Mouse (Mus musculus) heart, embryonic 11.5 days (tissue): ENCODE results near the gene Slc25a34. TPM values are rescaled to one million over a fixed set of nuclear protein-coding genes. Genes with fewer than 3 reads are reported as not detected.

Experiments used
- ATAC-seq: fragments of 200-750 bp; cut with Nextera tagmentation; replicated peaks from 2 replicates; pipeline ENCODE4 v1.8.0; 2017; ENCODE audit warnings: moderate library complexity; ENCODE audit not compliant: insufficient number of reproducible peaks, low FRiP score, low TSS enrichment
- H3K27ac ChIP-seq: fragments of 300-500 bp; sonication (generic); 2 replicates; pipeline ENCODE4 v1.5.1; 2014; ENCODE audit warnings: mild to moderate bottlenecking, low read depth, low read length
- H3K27me3 ChIP-seq: fragments of 300-500 bp; sonication (generic); 2 replicates; pipeline ENCODE4 v1.6.1; 2014; ENCODE audit warnings: mild to moderate bottlenecking, low read length, mixed read lengths; ENCODE audit not compliant: control insufficient read depth, insufficient read depth
- H3K36me3 ChIP-seq: fragments of 300-500 bp; sonication (generic); 2 replicates; pipeline ENCODE4 v1.6.1; 2014; ENCODE audit warnings: mild to moderate bottlenecking, low read length, moderate library complexity, mixed read lengths; ENCODE audit not compliant: control insufficient read depth, insufficient read depth
- H3K4me1 ChIP-seq: fragments of 300-500 bp; sonication (generic); 2 replicates; pipeline ENCODE4 v1.6.1; 2014; ENCODE audit warnings: low read length; ENCODE audit not compliant: control insufficient read depth, insufficient read depth
- H3K4me2 ChIP-seq: fragments of 300-500 bp; sonication (generic); 2 replicates; pipeline ENCODE4 v1.6.1; 2014; ENCODE audit warnings: mild to moderate bottlenecking, moderate library complexity
- H3K4me3 ChIP-seq: fragments of 300-500 bp; sonication (generic); 2 replicates; pipeline ENCODE4 v1.5.1; 2014; ENCODE audit warnings: low read depth, low read length
- H3K9ac ChIP-seq: fragments of 300-500 bp; sonication (generic); 2 replicates; pipeline ENCODE4 v1.6.1; 2014; ENCODE audit warnings: mild to moderate bottlenecking, low read depth, low read length, moderate library complexity
- H3K9me3 ChIP-seq: fragments of 300-500 bp; sonication (generic); replicated peaks from 2 replicates; pipeline ENCODE4 v1.6.1; 2016; ENCODE audit warnings: low read length; ENCODE audit not compliant: control insufficient read depth
- WGBS: fragments of 180-500 bp; shearing (Covaris S2); extraction: QIAGEN DNeasy Blood & Tissue Kit; methylation state at CpG from one replicate; pipeline ENCODE4 v1.1.7; 2014; ENCODE audit not compliant: insufficient replicate concordance; 5-methylcytosine and 5-hydroxymethylcytosine counted together
- polyA plus RNA-seq: library from polyadenylated mRNA; unstranded; fragments of >200 nt; fragmentation: Nextera tagmentation; extraction: Ambion mirVana; gene quantifications from 2 replicates; pipeline ENCODE4 v1.2.1, GENCODE M21; 2014

Slc25a34 gene
- polyA plus RNA-seq, 1 experiment from 2014 or later: not detected

DNA sequence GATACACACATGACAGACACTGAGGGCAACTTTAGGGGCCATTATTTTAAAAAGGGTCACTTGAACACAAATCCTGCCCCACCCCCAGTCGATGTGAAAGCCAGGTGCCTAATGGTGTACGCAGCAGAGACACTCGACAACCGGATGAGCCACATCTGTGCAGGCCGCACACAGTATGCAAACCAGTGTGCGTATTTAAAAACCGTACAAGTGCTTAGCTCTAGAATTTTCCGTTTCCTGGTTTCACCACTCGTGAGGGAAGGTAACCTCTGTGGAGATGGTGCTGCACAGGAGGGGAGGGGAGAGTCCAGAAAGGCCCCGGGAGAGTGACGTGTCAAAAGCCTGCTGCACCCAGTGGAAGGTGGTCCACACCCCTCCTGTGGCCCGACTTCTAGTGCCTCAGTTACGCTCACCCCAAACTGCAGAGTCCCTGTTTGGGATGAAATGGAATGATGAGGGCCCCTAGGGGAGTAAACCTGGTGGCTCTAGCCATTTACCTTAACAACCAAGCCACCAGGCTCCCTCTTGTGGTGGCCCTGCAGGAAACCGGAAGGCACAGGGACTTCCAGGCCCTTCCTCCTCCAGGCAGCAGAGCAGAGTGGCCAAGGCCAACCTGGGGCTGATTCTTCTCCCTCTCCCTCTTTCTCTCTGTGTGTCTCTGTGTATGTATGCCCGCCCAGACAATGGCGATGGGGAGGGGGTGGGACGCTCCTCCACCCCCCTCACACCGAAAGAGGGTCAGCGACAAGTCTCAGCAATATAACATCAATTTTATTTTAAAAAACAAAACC lies 1.6 kb upstream of the Slc25a34 start:
- H3K36me3 ChIP-seq: peaks cover 26% of the 10 kb centered on the region
- H3K27ac ChIP-seq: no peak overlapping the region
- WGBS: 70% methylated on average over 19 of the region's 19 CpGs
- H3K9me3 ChIP-seq: no peaks in the 10 kb centered on the region
- no peak for ATAC-seq
- no peaks in the 10 kb centered on the region for H3K27me3 ChIP-seq
- H3K9ac ChIP-seq: no peak overlapping the region
- no peak overlapping the region for H3K4me3 ChIP-seq
- H3K4me2 ChIP-seq: no peak overlapping the region
- peaks cover 4% of the 10 kb centered on the region; the same call in 1 of the 2 replicates for H3K4me1 ChIP-seq

DNA sequence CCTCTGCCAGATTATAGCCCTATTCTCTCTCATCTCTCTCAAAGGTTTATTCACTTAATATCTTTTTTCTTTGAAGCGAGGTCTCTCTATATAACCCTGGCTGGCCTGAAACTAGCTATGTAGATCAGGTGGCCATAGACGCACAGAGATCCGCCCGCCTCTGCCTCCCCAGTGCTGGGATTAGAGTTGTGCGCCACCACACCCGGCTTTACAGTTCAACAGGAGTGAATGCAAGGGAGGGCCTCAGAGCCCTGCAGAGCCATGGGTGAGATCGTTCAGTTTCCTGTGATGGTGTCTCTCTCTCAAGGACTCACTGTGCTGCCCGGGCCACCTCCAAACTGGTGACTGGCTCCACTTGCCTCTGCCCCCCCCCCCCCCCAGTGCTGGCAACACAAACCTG lies 513 bp upstream of the Slc25a34 start:
- Histone ChIP-seq H3K4me3 (no peak overlapping the region), H3K4me2 (no peak overlapping the region), H3K9ac (no peak overlapping the region), H3K27me3 (no peaks in the 10 kb centered on the region), H3K9me3 (no peaks in the 10 kb centered on the region), H3K27ac (no peak overlapping the region), H3K4me1 (peaks cover 4% of the 10 kb centered on the region; the same call in 1 of the 2 replicates), H3K36me3 (peaks cover 18% of the 10 kb centered on the region)
- ATAC-seq: no peak
- WGBS: 77% methylated on average over 8 of the region's 8 CpGs

DNA sequence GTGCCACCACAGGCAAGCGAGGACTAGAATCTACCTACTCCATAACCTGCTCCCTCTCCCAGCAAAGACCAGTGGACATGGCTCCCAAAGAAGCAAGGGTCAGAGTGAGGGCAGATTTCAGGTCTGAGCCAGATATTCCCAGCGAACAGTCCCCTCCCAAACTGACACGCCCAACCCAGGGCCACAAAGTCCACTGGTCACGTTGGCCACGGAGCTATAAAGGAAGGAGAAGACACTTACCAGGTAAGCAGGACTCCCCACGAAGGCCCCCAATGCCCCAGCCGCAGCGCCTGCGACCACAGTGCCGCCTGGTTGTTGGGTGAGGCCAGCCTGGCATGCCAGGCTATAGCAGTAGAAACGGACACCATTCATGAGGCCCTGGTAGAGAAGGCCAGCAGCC lies 584 bp downstream of the Slc25a34 start:
- H3K9me3 ChIP-seq: no peaks in the 10 kb centered on the region
- 82% methylated on average over 11 of the region's 11 CpGs for WGBS
- H3K9ac ChIP-seq: no peak overlapping the region
- ATAC-seq: no peak
- H3K4me2 ChIP-seq: no peak overlapping the region
- peaks cover 5% of the 10 kb centered on the region for H3K4me1 ChIP-seq
- H3K27ac ChIP-seq: no peak overlapping the region
- H3K36me3 ChIP-seq: peaks cover 14% of the 10 kb centered on the region
- no peak overlapping the region for H3K4me3 ChIP-seq
- no peaks in the 10 kb centered on the region for H3K27me3 ChIP-seq

DNA sequence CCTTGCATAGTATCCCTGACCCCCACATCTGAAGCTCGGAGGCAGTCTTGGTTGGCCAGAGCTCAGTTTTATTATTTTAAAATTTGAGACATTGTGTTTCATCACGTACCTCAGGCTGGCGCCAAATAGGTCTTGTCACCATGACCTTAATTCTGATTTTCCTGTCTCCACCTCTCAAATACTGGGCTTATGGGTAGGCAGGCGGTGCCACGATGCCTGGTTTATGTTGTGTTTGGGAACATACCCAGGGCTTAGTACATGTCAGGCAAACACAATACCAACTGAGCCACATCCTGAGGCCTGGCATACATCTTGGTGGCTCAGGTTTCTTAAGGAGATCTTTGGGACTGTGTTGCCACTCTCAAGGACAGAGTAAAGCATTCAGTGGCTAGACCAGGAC lies 1.0 kb downstream of the Slc25a34 start:
- no peak overlapping the region for H3K4me2 ChIP-seq
- ATAC-seq: no peak
- WGBS: 83% methylated on average over 5 of the region's 5 CpGs
- no peak overlapping the region for H3K9ac ChIP-seq
- peaks cover 9% of the 10 kb centered on the region for H3K36me3 ChIP-seq
- no peak overlapping the region for H3K27ac ChIP-seq
- no peaks in the 10 kb centered on the region for H3K9me3 ChIP-seq
- peaks cover 10% of the 10 kb centered on the region for H3K4me1 ChIP-seq
- no peaks in the 10 kb centered on the region for H3K27me3 ChIP-seq
- H3K4me3 ChIP-seq: no peak overlapping the region

DNA sequence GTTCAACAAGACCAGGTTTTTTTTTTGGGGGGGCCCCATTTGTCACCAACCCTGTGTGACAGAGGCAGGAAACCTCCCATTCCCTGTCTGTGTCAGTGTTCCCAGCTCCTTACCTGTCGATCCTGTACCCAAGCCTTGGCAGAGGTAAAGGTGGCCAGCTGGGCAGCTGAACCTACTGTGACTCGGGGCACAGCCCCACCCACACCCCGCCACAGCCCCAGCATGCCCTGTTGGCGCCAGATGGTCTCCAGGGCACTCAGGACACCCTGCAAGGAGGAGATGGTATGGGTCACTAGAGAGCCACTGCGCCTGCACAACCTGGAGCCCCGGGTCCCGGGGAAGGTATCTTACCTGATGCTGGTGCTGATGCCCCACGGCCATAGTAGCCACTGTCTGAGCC lies 1.5 kb downstream of the Slc25a34 start:
- Histone ChIP-seq H3K27me3 (no peaks in the 10 kb centered on the region), H3K9me3 (no peaks in the 10 kb centered on the region), H3K9ac (no peak overlapping the region), H3K4me2 (no peak overlapping the region), H3K36me3 (peaks cover 6% of the 10 kb centered on the region), H3K27ac (no peak overlapping the region), H3K4me3 (no peak overlapping the region), H3K4me1 (peaks cover 12% of the 10 kb centered on the region)
- ATAC-seq: no peak
- WGBS: 76% methylated on average over 8 of the region's 8 CpGs

DNA sequence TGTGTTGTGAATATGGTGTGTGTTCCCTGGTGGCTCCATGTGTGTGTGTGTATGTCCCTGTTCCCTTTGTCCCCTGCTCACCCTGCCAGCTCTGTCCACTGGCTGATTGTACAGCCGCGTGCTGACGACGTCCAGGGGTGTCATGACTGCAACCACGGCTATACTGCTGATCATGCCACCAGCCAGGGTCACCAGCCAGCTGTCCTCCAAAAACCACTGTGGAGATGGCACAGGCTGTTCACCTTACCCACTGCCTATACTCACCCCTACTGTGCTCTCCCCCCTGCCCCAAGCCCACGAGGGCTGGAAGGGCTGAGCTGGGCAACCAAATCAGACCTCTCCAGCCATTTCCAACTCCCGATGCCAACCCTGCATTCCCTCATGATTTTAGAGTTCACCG lies 2.3 kb downstream of the Slc25a34 start:
- no peak overlapping the region for H3K4me3 ChIP-seq
- H3K36me3 ChIP-seq: peaks cover 5% of the 10 kb centered on the region
- peaks cover 12% of the 10 kb centered on the region for H3K4me1 ChIP-seq
- H3K4me2 ChIP-seq: no peak overlapping the region
- no peak for ATAC-seq
- H3K27me3 ChIP-seq: no peaks in the 10 kb centered on the region
- no peak overlapping the region for H3K27ac ChIP-seq
- no peaks in the 10 kb centered on the region for H3K9me3 ChIP-seq
- H3K9ac ChIP-seq: no peak overlapping the region
- 73% methylated on average over 8 of the region's 8 CpGs for WGBS

DNA sequence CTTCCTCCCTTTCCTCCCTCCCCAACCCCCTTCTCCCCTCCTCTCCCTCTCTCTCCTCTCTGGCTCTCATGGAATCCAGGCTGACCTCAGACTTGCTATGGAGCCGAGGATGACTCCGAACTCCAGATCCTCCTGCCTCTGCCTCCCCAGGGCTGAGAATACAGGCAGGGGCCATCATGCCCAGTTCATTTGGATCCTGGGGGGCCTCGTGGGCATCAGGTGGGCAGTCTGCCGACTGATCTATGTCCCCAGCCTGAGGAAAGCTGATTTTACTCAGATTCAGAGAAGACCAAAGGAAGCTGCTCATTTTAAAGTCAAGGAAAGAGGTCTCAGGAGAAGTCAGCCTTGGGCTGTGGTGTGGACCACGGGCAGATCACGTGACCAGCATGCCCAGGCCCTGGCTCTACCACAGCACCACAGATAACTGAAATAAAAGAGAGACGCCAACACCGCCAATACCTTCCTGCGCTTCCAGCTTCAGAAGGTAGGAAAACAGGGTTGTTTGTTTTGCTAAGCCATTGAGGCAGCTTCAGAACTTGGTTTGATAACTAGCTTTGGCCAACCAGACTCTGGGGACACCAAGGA lies 4.2 kb downstream of the Slc25a34 start:
- 78% methylated on average over 9 of the region's 9 CpGs for WGBS
- ATAC-seq: no peak
- H3K9me3 ChIP-seq: no peaks in the 10 kb centered on the region

DNA sequence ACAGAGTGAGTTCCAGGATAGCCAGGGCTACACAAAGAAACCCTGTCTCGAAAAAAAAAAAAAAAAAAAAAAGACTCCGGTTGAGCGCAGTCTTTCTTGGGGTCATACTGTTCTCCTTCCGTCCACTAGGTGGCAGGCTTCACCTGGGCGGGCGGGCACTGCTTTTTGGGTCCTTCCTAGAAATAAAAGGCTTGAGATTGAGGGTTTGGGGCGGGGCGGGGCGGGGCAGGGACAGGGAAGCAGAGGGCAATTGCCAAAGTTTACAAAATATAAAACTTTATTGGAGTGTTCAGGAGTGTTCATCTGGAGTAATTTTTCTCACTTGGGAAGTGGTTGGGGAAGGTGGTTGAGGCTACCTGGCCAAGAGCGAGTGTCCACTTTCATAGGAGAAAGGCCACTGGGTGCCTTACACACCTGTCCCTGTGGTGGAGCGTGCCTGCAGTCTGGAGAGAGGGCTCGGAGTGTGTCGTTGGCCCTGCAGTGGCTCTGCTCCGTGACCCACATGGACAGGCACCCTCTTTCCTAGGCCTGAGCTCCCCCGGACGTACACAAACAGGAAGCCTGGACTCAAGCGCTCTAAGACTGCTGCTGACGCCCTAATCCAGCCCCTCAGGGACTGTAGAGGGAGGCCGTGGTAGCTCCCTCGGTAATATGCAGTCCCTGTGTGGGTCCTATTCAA lies 4.9 kb downstream of the Slc25a34 start, which contains the start of gene Tmem82:
Gene Tmem82, minus strand, starts transcription at position 69 of the 679 bp plus-strand sequence.
- H3K27ac ChIP-seq: no peak within 1 kb of the TSS
- 27% methylated on average over 20 of the region's 20 CpGs for WGBS

More for the DNA sequence above, 4.2 kb downstream of the Slc25a34 start:
- Histone ChIP-seq H3K9ac (no peak overlapping the region), H3K4me1 (peaks cover 12% of the 10 kb centered on the region), H3K36me3 (no peaks in the 10 kb centered on the region), H3K27ac (no peak overlapping the region), H3K4me3 (no peak overlapping the region), H3K27me3 (peaks cover 2% of the 10 kb centered on the region; the same call in 1 of the 2 replicates), H3K4me2 (no peak overlapping the region)

More for the DNA sequence above, 4.9 kb downstream of the Slc25a34 start, which contains the start of gene Tmem82:
- no peak for ATAC-seq
- H3K36me3 ChIP-seq: no peaks in the 10 kb centered on the region
- H3K27me3 ChIP-seq: peaks cover 2% of the 10 kb centered on the region; the same call in 1 of the 2 replicates
- H3K4me3 ChIP-seq: peak within 1 kb of the TSS; percentile 32
- peak within 1 kb of the TSS; percentile 82 for H3K4me2 ChIP-seq
- H3K9me3 ChIP-seq: no peaks in the 10 kb centered on the region
- peak within 1 kb of the TSS; percentile 62 for H3K9ac ChIP-seq
- H3K4me1 ChIP-seq: peaks cover 9% of the 10 kb centered on the region
